Mouse (Mus musculus) MEL (cell line): Measurements from ENCODE around the gene Htt. TPM values are rescaled to one million over a fixed set of nuclear protein-coding genes. Genes with fewer than 3 reads are reported as not detected.

Experiments
- DNase-seq: peaks from one replicate; pipeline ENCODE4 v3.0.0; 2011; ENCODE audit warnings: low read depth, low spot score
- H3K27ac ChIP-seq: 2 replicates; pipeline ENCODE4 v1.5.1; 2012; ENCODE audit warnings: low read depth, mild to moderate bottlenecking, control low read depth, low read length, moderate library complexity; ENCODE audit not compliant: control insufficient read depth
- H3K27me3 ChIP-seq, 2 experiments: fragments of 150-350 bp in 1 of 2; sonication (generic) in 1 of 2; 2 replicates each; pipeline ENCODE4 v1.6.1; 2012; ENCODE audit warnings: low read length in 2 of 2, mild to moderate bottlenecking in 2 of 2, improper control_type of control experiment in 1 of 2, moderate library complexity in 1 of 2; ENCODE audit not compliant: insufficient read depth in 2 of 2, control insufficient read depth in 1 of 2
- H3K36me3 ChIP-seq, 2 experiments: 2 replicates each; pipeline ENCODE4 v1.6.1; 2012 to 2014; ENCODE audit warnings: low read length in 2 of 2, improper control_type of control experiment in 1 of 2, inconsistent platforms in 1 of 2, mild to moderate bottlenecking in 1 of 2; ENCODE audit not compliant: insufficient read depth in 2 of 2, control insufficient read depth in 1 of 2
- H3K4me1 ChIP-seq, 2 experiments: fragments of 150-350 bp in 1 of 2; sonication (generic) in 1 of 2; 2 replicates each; pipeline ENCODE4 v1.6.1; 2012; ENCODE audit warnings: low read length in 2 of 2, improper control_type of control experiment in 1 of 2, mild to moderate bottlenecking in 1 of 2; ENCODE audit not compliant: insufficient read depth in 2 of 2, control insufficient read depth in 1 of 2
- H3K4me3 ChIP-seq, 2 experiments: fragments of 150-350 bp in 1 of 2; sonication (generic) in 1 of 2; 2 replicates each; pipeline ENCODE4 v1.5.1; 2012; ENCODE audit warnings: low read depth in 2 of 2, low read length in 2 of 2, mild to moderate bottlenecking in 2 of 2, moderate library complexity in 2 of 2, control low read depth in 1 of 2, improper control_type of control experiment in 1 of 2; ENCODE audit not compliant: control insufficient read depth in 1 of 2, insufficient read depth in 1 of 2
- H3K79me2 ChIP-seq: 2 replicates; pipeline ENCODE4 v1.6.1; 2012; ENCODE audit warnings: mild to moderate bottlenecking, low read length, moderate library complexity; ENCODE audit not compliant: control insufficient read depth, poor library complexity, insufficient read depth
- H3K9ac ChIP-seq: 2 replicates; pipeline ENCODE4 v1.6.1; 2012; ENCODE audit warnings: low read depth, mild to moderate bottlenecking, control low read depth, low read length, moderate library complexity; ENCODE audit not compliant: control insufficient read depth, poor library complexity, severe bottlenecking
- H3K9me3 ChIP-seq: fragments of 150-350 bp; sonication (generic); replicated peaks from 2 replicates; pipeline ENCODE4 v1.6.1; 2012; ENCODE audit warnings: mild to moderate bottlenecking, low read length, improper control_type of control experiment, moderate library complexity; ENCODE audit not compliant: insufficient read depth
- E2F4 ChIP-seq: IDR thresholded peaks from 2 replicates; pipeline ENCODE4 v1.6.1; 2011; ENCODE audit warnings: low read depth, low read length, improper control_type of control experiment, borderline replicate concordance
- ELF1 ChIP-seq: IDR thresholded peaks from 2 replicates; pipeline ENCODE4 v1.6.1; 2014; ENCODE audit warnings: low read depth, mild to moderate bottlenecking, inconsistent platforms, low read length, improper control_type of control experiment, moderate library complexity
- EP300 ChIP-seq, 2 experiments: IDR thresholded peaks; 2 replicates each; pipeline ENCODE4 v1.6.1; 2011; ENCODE audit warnings: improper control_type of control experiment in 2 of 2, low read length in 2 of 2, low read depth in 1 of 2, mild to moderate bottlenecking in 1 of 2
- ETS1 ChIP-seq: IDR thresholded peaks from 2 replicates; pipeline ENCODE4 v1.6.1; 2012; ENCODE audit warnings: low read depth, mild to moderate bottlenecking, inconsistent platforms, low read length, improper control_type of control experiment, moderate library complexity
- GABPA ChIP-seq: IDR thresholded peaks from 2 replicates; pipeline ENCODE4 v1.6.1; 2012; ENCODE audit warnings: low read depth, mild to moderate bottlenecking, inconsistent platforms, low read length, improper control_type of control experiment, moderate library complexity
- GATA1 ChIP-seq: IDR thresholded peaks from 2 replicates; pipeline ENCODE4 v1.6.1; 2011; ENCODE audit warnings: low read depth, low read length, improper control_type of control experiment
- KAT2A ChIP-seq: conservative IDR thresholded peaks from 2 replicates; pipeline ENCODE4 v1.6.1; 2012; ENCODE audit warnings: low read depth, low read length, improper control_type of control experiment, inconsistent platforms
- MAFK ChIP-seq: IDR thresholded peaks from 2 replicates; pipeline ENCODE4 v1.6.1; 2011; ENCODE audit warnings: low read depth, mild to moderate bottlenecking, low read length, improper control_type of control experiment, borderline replicate concordance
- MEF2A ChIP-seq: IDR thresholded peaks from 2 replicates; pipeline ENCODE4 v1.6.1; 2014; ENCODE audit warnings: low read depth, mild to moderate bottlenecking, inconsistent platforms, low read length, improper control_type of control experiment; ENCODE audit not compliant: poor library complexity, insufficient replicate concordance, severe bottlenecking; ENCODE audit errors: extremely low read depth
- NELFE ChIP-seq: IDR thresholded peaks from 2 replicates; pipeline ENCODE4 v1.6.1; 2011; ENCODE audit warnings: low read depth, low read length, improper control_type of control experiment
- POLR2AphosphoS5 ChIP-seq: IDR thresholded peaks from 2 replicates; pipeline ENCODE4 v1.6.1; 2012; ENCODE audit warnings: low read depth, borderline replicate concordance, mild to moderate bottlenecking, inconsistent platforms, low read length, moderate library complexity, mixed read lengths
- RAD21 ChIP-seq: IDR thresholded peaks from 2 replicates; pipeline ENCODE4 v1.6.1; 2011; ENCODE audit warnings: mild to moderate bottlenecking, low read depth, low read length, improper control_type of control experiment
- RCOR1 ChIP-seq: IDR thresholded peaks from 2 replicates; pipeline ENCODE4 v1.6.1; 2012; ENCODE audit warnings: low read depth, mild to moderate bottlenecking, inconsistent platforms, low read length, improper control_type of control experiment
- TBP ChIP-seq: IDR thresholded peaks from 2 replicates; pipeline ENCODE4 v1.8.0; 2011; ENCODE audit warnings: low read depth, low read length, improper control_type of control experiment
- TCF12 ChIP-seq: IDR thresholded peaks from 2 replicates; pipeline ENCODE4 v1.6.1; 2014; ENCODE audit warnings: low read depth, mild to moderate bottlenecking, inconsistent platforms, low read length, improper control_type of control experiment, moderate library complexity
- USF2 ChIP-seq, 2 experiments: IDR thresholded peaks; 2 replicates each; pipeline ENCODE4 v1.6.1; 2011 to 2012; ENCODE audit warnings: improper control_type of control experiment in 2 of 2, low read length in 2 of 2, borderline replicate concordance in 1 of 2, inconsistent platforms in 1 of 2, low read depth in 1 of 2, mild to moderate bottlenecking in 1 of 2; ENCODE audit not compliant: insufficient read depth in 1 of 2
- ZMIZ1 ChIP-seq: IDR thresholded peaks from 2 replicates; pipeline ENCODE4 v1.6.1; 2012; ENCODE audit warnings: low read depth, mild to moderate bottlenecking, inconsistent platforms, low read length, improper control_type of control experiment, moderate library complexity
- polyA plus RNA-seq, 2 experiments: library from polyadenylated mRNA; stranded (reverse) in 1 of 2; unstranded in 1 of 2; fragments of >175 nt in 1 of 2; fragments of >200 nt in 1 of 2; gene quantifications; 2 replicates each; pipeline versions ENCODE4 v1.2.1 to v1.2.4; 2012; ENCODE audit warnings: low replicate concordance in 2 of 2, low read depth in 1 of 2; ENCODE audit not compliant: insufficient read length in 2 of 2, insufficient read depth in 1 of 2, missing spikeins in 1 of 2
- total RNA-seq: library from RNA; depleted of rRNA; stranded (reverse); fragments of 300-350 nt; gene quantifications from 2 replicates; pipeline ENCODE4 v1.2.3, GENCODE M21; 2012

Gene Htt
- total and polyA plus RNA-seq, 3 experiments: 27.0 to 33.0 TPM; not detected in 1

DNA sequence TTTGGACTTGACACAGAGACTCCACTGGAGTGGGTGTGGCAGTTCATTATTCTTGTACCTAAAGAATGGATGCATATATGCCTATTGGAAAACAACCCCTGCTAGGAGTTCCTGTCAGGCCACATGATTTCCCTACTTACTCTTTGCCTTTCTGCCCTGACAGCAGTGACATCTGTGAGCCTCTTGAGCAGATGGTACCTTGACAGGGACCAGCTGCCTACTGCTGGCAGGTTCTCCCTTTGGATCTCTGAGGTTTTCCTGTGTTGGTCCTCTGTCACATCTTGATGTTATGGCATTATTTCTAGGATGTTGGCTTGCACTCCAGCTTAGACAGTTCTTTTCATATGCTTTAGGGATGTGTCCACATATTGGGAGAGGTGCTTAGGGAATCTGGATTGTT, 32.4 kb upstream of the Htt start:
- no peak for TF ChIP-seq MEF2A
- TF ChIP-seq ELF1: no peak
- TF ChIP-seq RCOR1: no peak
- TF ChIP-seq TBP: no peak
- TF ChIP-seq NELFE: no peak
- Histone ChIP-seq H3K27me3 (no peaks in the 10 kb centered on the region), H3K36me3 (peaks cover 0 to 12% of the 10 kb centered on the region in 2 experiments; a peak in 2 of 4 replicates), H3K4me1 (peaks cover 2 to 4% of the 10 kb centered on the region in 2 experiments; a peak in 1 of 4 replicates), H3K27ac (no peak overlapping the region), H3K9ac (no peak overlapping the region), H3K4me3 (no peak overlapping the region), H3K9me3 (no peaks in the 10 kb centered on the region), H3K79me2 (no peaks in the 10 kb centered on the region)
- DNase-seq: no peak

DNA sequence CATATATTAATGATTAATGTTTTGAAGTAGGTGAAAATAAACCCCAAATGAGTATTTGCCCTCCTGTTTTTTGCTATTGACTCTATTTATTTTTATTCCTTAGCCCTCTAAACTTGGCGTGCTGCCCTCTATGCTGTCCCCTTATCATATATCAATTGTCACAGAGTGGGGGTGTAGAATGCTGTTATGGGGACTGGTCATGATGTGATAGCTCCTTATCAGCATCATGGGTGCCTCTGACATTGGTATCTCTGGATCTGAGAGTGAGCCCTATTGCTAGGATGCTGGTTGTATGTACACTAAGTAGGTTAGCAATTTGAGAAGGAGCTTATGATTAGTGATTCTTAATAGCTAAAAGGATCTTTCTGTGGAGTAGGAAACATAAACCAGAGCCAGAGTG, 31.3 kb upstream of the Htt start:
- Histone ChIP-seq H3K27me3 (peaks cover 0 to 4% of the 10 kb centered on the region in 2 experiments; a peak in 2 of 4 replicates), H3K4me3 (no peak overlapping the region), H3K36me3 (peaks cover 0 to 12% of the 10 kb centered on the region in 2 experiments; a peak in 2 of 4 replicates), H3K9ac (no peak overlapping the region), H3K4me1 (peaks cover 2 to 4% of the 10 kb centered on the region in 2 experiments; a peak in 1 of 4 replicates), H3K9me3 (no peaks in the 10 kb centered on the region), H3K27ac (no peak overlapping the region), H3K79me2 (no peaks in the 10 kb centered on the region)
- peak; percentile 40 for DNase-seq
- no peak for TF ChIP-seq RAD21
- TF ChIP-seq MAFK: no peak
- peak; percentile 50 for TF ChIP-seq ETS1
- TF ChIP-seq MEF2A: no peak
- TF ChIP-seq ZMIZ1: no peak
- TF ChIP-seq USF2 (IDR thresholded peaks at IDR 0.05; ENCODE audit: borderline replicate concordance in 1 of 2, insufficient read depth in 1 of 2, low read depth in 1 of 2, low read length in 2 of 2): no peak
- peak; percentile 32; the same call in 1 of the 2 replicates for TF ChIP-seq RCOR1
- TF ChIP-seq EP300 (IDR thresholded peaks at IDR 0.05; ENCODE audit: low read depth in 1 of 2, low read length in 2 of 2): peak; percentile 70 to 83
- no peak for TF ChIP-seq E2F4
- TF ChIP-seq TCF12: peak; percentile 83
- TF ChIP-seq POLR2AphosphoS5: no peak
- no peak for TF ChIP-seq KAT2A
- TF ChIP-seq GATA1: peak; percentile 90
- TF ChIP-seq GABPA: no peak
